Mouse (Mus musculus) heart, adult 2 months (tissue): ENCODE data around the gene Gm49325. TPM values are rescaled to one million over a fixed set of nuclear protein-coding genes. Genes with fewer than 3 reads are reported as not detected.

ENCODE experiments used
- DNase-seq, 2 experiments: peaks; one replicate each; pipeline ENCODE4 v3.0.0; 2021
- H3K27ac ChIP-seq: fragments of 200-600 bp; 2 replicates; pipeline ENCODE4 v1.8.1; 2022
- H3K27me3 ChIP-seq: fragments of 200-500 bp; 2 replicates; pipeline ENCODE4 v1.6.1; 2012; ENCODE audit warnings: mild to moderate bottlenecking, low read length, inconsistent platforms, mixed read lengths; ENCODE audit not compliant: control insufficient read depth, insufficient read depth
- H3K36me3 ChIP-seq: fragments of 200-500 bp; 2 replicates; pipeline ENCODE4 v1.6.1; 2012; ENCODE audit warnings: low read length, inconsistent platforms; ENCODE audit not compliant: control insufficient read depth, insufficient read depth
- H3K4me1 ChIP-seq: fragments of 200-500 bp; 2 replicates; pipeline ENCODE4 v1.6.1; 2011; ENCODE audit warnings: low read length; ENCODE audit not compliant: control insufficient read depth, insufficient read depth
- H3K4me3 ChIP-seq: fragments of 200-600 bp; 2 replicates; pipeline ENCODE4 v1.8.1; 2022
- H3K79me2 ChIP-seq: fragments of 200-500 bp; replicated peaks from 2 replicates; pipeline ENCODE4 v1.6.1; 2012; ENCODE audit warnings: mild to moderate bottlenecking, inconsistent platforms, low read length, moderate library complexity, mixed read lengths; ENCODE audit not compliant: control insufficient read depth, insufficient read depth
- H3K9ac ChIP-seq: fragments of 200-500 bp; 2 replicates; pipeline ENCODE4 v1.6.1; 2012; ENCODE audit warnings: low read depth, mild to moderate bottlenecking, control low read depth, inconsistent platforms, low read length, mixed read lengths
- CTCF ChIP-seq: fragments of 200-600 bp; IDR thresholded peaks from 2 replicates; pipeline ENCODE4 v1.8.1; 2022; ENCODE audit warnings: antibody characterized with exemption, mild to moderate bottlenecking, moderate library complexity
- EP300 ChIP-seq: fragments of 200-500 bp; IDR thresholded peaks from 2 replicates; pipeline ENCODE4 v1.6.1; 2011; ENCODE audit warnings: low read depth, low read length, control low read depth; ENCODE audit not compliant: insufficient read depth
- POLR2A ChIP-seq: fragments of 200-500 bp; IDR thresholded peaks from 2 replicates; pipeline ENCODE4 v1.6.1; 2011; ENCODE audit warnings: mild to moderate bottlenecking, low read depth, low read length, control low read depth; ENCODE audit not compliant: insufficient read depth
- WGBS: fragments of 180-500 bp; shearing (Covaris S2); methylation state at CpG from one replicate; pipeline ENCODE4 v1.1.7; 2018; 5-methylcytosine and 5-hydroxymethylcytosine counted together
- intact Hi-C: fragments of 180-260 bp; cut with DNase I; formaldehyde crosslinking; loops from one replicate; pipeline ENCODE4 v1.15.1; 2025
- polyA plus RNA-seq: library from polyadenylated mRNA; depleted of rRNA; stranded (reverse); fragments of >200 nt; gene quantifications from 2 replicates; pipeline ENCODE4 v1.2.3, GENCODE M21; 2012
- total RNA-seq, 2 experiments: library from RNA; stranded (reverse); gene quantifications; 2 replicates each; pipeline ENCODE4 v1.2.3; 2021

The Gm49325 gene
- total and polyA plus RNA-seq, 3 experiments, result 15.5 to 15.8 TPM; not detected in 1

GRCm38 (mm10) chr10:77586637-77587036, 19.4 kb upstream of the Gm49325 start:
- WGBS, result 78% methylated on average over 3 of the region's 3 CpGs
- Histone ChIP-seq H3K36me3 (peaks cover 11% of the 10 kb centered on the region), H3K27ac (no peak overlapping the region), H3K9ac (no peak overlapping the region), H3K4me3 (no peak overlapping the region), H3K4me1 (peaks cover 27% of the 10 kb centered on the region), H3K27me3 (no peaks in the 10 kb centered on the region), H3K79me2 (peaks cover 12% of the 10 kb centered on the region)
- peak in 1 of 2 experiments; percentile 17 for DNase-seq
- intact Hi-C loops, result no loop called here
- TF ChIP-seq EP300 (no peak), CTCF (no peak), POLR2A (no peak)

GRCm38 (mm10) chr10:77587091-77587775, 18.8 kb upstream of the Gm49325 start:
- 91% methylated on average over 6 of the region's 6 CpGs for WGBS
- Histone ChIP-seq H3K27me3 (no peaks in the 10 kb centered on the region), H3K9ac (no peak overlapping the region), H3K4me3 (no peak overlapping the region), H3K4me1 (peaks cover 27% of the 10 kb centered on the region), H3K36me3 (peaks cover 11% of the 10 kb centered on the region), H3K79me2 (peaks cover 12% of the 10 kb centered on the region), H3K27ac (no peak overlapping the region)
- TF ChIP-seq POLR2A (no peak), CTCF (no peak), EP300 (no peak)
- intact Hi-C loops, result no loop called here
- DNase-seq, result peak in 1 of 2 experiments; percentile 16

- no peak for TF ChIP-seq EP300
- TF ChIP-seq POLR2A, result no peak
- intact Hi-C loops, result no loop called here
- H3K4me1 ChIP-seq, result peaks cover 24% of the 10 kb centered on the region
These were observed 18.0 kb upstream of the Gm49325 start for GRCm38 (mm10) chr10:77588036-77588435.

GRCm38 (mm10) chr10:77589117-77589516, 16.9 kb upstream of the Gm49325 start:
- WGBS, result 36% methylated on average over 7 of the region's 7 CpGs
- Histone ChIP-seq H3K27me3 (no peaks in the 10 kb centered on the region), H3K4me1 (peaks cover 18% of the 10 kb centered on the region), H3K27ac (no peak overlapping the region), H3K9ac (no peak overlapping the region), H3K4me3 (no peak overlapping the region), H3K36me3 (peaks cover 2% of the 10 kb centered on the region; the same call in 1 of the 2 replicates), H3K79me2 (peaks cover 12% of the 10 kb centered on the region)
- DNase-seq, result no peak
- intact Hi-C loops, result no loop called here
- no peak for TF ChIP-seq CTCF
- TF ChIP-seq EP300, result no peak
- TF ChIP-seq POLR2A, result no peak

More at GRCm38 (mm10) chr10:77588036-77588435, 18.0 kb upstream of the Gm49325 start:
- no peak for DNase-seq
- H3K36me3 ChIP-seq, result peaks cover 7% of the 10 kb centered on the region
- H3K27me3 ChIP-seq, result no peaks in the 10 kb centered on the region
- no peak overlapping the region for H3K4me3 ChIP-seq
- no peak overlapping the region for H3K9ac ChIP-seq
- H3K27ac ChIP-seq, result no peak overlapping the region
- peaks cover 12% of the 10 kb centered on the region for H3K79me2 ChIP-seq
- 96% methylated on average over 2 of the region's 2 CpGs for WGBS

GRCm38 (mm10) chr10:77589749-77590148, 16.2 kb upstream of the Gm49325 start:
- Histone ChIP-seq H3K9ac (no peak overlapping the region), H3K4me1 (peaks cover 16% of the 10 kb centered on the region), H3K4me3 (no peak overlapping the region), H3K36me3 (peaks cover 2% of the 10 kb centered on the region; the same call in 1 of the 2 replicates), H3K27ac (no peak overlapping the region), H3K27me3 (no peaks in the 10 kb centered on the region), H3K79me2 (peaks cover 12% of the 10 kb centered on the region)
- TF ChIP-seq EP300, result no peak
- TF ChIP-seq CTCF, result no peak
- no peak for TF ChIP-seq POLR2A
- intact Hi-C loops, result loop anchor here (2.0 kb wide), 1 partner anchor 15 kb away; no protein-coding TSS in a partner anchor
- DNase-seq, result peak in 1 of 2 experiments; percentile 26
- WGBS, result 42% methylated on average over 8 of the region's 8 CpGs

GRCm38 (mm10) chr10:77590812-77591211, 15.2 kb upstream of the Gm49325 start:
- 50% methylated on average over 6 of the region's 6 CpGs for WGBS
- peaks cover 15% of the 10 kb centered on the region for H3K4me1 ChIP-seq
- H3K27me3 ChIP-seq, result no peaks in the 10 kb centered on the region
- no peak overlapping the region for H3K27ac ChIP-seq
- TF ChIP-seq CTCF (peak; percentile 82), EP300 (0 out of 2 replicates have a peak, but pooled peaks have one; percentile 19), POLR2A (no peak)
- DNase-seq, result peak in 1 of 2 experiments; percentile 51
- H3K4me3 ChIP-seq, result no peak overlapping the region
- intact Hi-C loops, result loop anchor here (2.0 kb wide), 1 partner anchor 14 kb away; no protein-coding TSS in a partner anchor
- H3K9ac ChIP-seq, result no peak overlapping the region
- H3K79me2 ChIP-seq, result peaks cover 12% of the 10 kb centered on the region
- H3K36me3 ChIP-seq, result peaks cover 2% of the 10 kb centered on the region; the same call in 1 of the 2 replicates
